Mouse (Mus musculus) right cerebral cortex, postnatal 25 days (tissue): ENCODE results near the gene Rtn4ip1.

ENCODE experiments used
- DNase-seq: peaks from one replicate; pipeline ENCODE4 v3.0.0; 2022

The Rtn4ip1 gene

GRCm38 (mm10) chr10:44003551-44004151 lies 102.0 kb downstream of the Rtn4ip1 start:
- DNase-seq, result peak; percentile 26

- DNase-seq, result no peak
These were observed 102.7 kb downstream of the Rtn4ip1 start for GRCm38 (mm10) chr10:44004221-44004751.

DNA sequence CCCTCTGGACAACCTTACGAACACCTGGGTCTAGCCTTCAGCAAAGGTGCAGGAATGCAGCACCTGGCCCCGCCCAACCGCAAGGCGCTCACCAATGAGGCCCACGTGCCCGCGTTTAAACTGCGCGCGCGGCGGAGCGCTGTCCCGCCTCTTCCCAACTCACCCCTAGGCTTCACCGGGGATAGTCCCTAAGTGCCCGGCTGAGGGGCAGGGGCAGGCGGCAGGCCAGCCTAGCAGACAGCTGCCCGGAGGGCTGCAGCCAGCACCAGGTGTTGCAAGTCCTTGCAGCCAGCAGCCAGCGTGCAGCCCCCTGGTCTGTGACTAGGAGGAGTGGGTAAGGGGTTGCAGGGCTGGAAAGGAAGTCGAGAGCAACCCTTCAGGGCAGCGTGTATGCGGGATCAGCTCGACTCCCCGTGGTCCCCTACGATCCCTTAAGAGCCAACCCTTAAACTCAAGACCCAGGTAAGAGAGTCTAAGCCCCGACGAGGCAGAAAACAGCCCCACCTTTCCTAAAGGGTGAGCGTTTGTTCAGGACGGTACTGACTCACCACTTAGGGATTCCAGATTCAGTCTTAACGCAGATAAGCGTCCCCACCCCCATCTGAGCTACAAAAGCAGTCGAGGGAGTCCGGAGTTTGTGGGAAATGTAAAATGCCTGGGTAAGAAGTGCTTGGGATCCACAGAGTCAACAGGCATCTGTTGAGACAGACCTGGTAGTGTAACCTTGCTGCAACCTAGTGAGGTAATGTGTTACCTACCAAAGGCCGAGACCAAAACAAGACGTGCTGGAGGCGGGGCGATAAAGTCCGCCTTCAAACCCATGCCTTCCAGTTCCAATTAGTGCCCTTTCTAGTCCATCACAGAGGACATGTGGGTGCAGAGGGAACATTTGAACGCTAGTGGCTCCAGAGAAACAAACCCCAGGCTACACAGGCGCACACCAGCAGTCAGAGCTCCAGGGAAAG lies 104.4 kb downstream of the Rtn4ip1 start:
- DNase-seq, result no peak
